Mouse (Mus musculus): Measurements from ENCODE around the gene Fn3krp. TPM values are rescaled to one million over a fixed set of nuclear protein-coding genes. Genes with fewer than 3 reads are reported as not detected.

Gene Fn3krp
- polyA plus RNA-seq (2012; rRNA removed), result 12.1 and 15.4 TPM in 2 replicates

DNA sequence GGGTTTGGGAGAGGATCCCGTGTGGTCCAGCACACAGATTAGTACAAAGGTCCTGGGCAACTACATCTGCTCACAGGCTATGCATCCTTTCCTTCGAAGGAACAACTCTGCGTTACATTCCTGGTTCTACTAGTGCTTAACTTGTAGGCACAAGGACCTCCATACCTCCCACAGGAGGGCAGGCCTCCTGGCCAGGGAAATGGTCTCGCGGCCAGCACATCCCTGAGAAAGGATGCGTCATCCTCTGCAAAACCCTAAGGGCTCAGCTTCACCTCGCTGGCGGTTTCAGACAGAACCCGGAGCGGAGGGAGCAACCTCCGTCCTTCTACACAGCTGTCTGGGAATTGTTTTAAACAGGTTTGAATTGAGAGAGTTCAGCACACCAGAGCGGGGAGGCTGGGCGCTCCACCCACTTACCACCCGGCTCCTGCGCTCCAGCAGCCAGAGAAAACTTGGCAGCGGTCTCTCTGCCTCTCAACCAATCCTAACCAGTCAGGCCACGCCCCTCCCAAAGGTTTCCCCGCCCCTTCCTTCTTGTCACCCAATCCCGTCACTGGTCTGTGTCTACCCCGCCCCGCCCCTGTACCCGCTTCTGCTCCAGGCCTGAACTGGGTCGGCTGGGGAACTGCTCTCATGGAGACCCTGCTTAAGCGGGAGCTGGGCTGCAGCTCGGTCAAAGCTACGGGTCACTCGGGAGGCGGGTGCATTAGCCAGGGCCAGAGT lies at the start of gene Fn3krp:
TSS of gene Fn3krp (plus strand) at position 572 of the 723 bp plus-strand sequence.
- TF ChIP-seq POLR2A (IDR thresholded peaks at IDR 0.05; ENCODE audit: borderline replicate concordance, extremely low read depth, insufficient read depth, insufficient read length, poor library complexity, severe bottlenecking) (peak; percentile 42; the same call in 1 of the 2 replicates), CTCF (IDR thresholded peaks at IDR 0.05; ENCODE audit: borderline replicate concordance, extremely low read depth, insufficient read depth, insufficient read length) (no peak)
- peak; percentile 99 for DNase-seq (ENCODE audit: low read depth)

DNA sequence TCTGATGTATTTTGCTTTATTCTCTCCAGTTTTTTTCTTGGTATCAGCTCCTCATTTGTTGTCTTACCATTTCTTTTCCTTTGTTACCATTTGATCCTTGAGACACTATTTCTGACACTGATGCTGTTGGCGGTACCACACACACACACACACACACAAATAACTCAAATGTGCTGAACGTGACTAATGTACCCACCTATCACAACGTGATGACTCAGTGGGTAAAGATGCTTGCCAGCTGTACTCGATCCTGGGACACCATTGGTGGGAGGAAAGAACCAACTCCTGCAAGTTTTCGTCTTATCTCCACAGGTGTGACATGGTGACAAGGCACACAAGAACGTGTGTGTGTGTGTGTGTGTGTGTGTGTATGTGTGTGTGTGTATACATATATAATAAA lies 47.9 kb upstream of the Fn3krp start:
- TF ChIP-seq POLR2A (IDR thresholded peaks at IDR 0.05; ENCODE audit: borderline replicate concordance, extremely low read depth, insufficient read depth, insufficient read length, poor library complexity, severe bottlenecking) (no peak), CTCF (IDR thresholded peaks at IDR 0.05; ENCODE audit: borderline replicate concordance, extremely low read depth, insufficient read depth, insufficient read length) (no peak)
- DNase-seq (ENCODE audit: low read depth), result no peak

DNA sequence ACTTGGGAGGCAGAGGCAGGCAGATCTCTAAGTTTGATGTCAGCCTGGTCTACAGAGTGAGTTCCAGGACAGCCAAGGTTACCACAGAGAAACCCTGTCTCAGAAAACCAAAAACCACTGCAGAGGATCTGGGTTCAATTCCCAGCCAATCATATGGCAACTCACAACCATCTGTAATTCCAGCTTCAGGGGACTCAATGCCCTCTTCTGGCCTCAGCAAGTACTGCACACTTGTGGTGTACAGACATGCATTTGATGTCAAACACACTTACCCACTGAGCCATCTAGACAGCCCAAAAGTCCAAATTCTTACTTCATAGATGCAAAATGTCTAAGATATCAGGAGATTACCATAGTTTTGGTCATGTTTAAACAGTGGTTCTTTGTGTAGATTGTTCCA lies 42.6 kb upstream of the Fn3krp start:
- DNase-seq (ENCODE audit: low read depth), result no peak
- no peak for TF ChIP-seq POLR2A (IDR thresholded peaks at IDR 0.05; ENCODE audit: borderline replicate concordance, extremely low read depth, insufficient read depth, insufficient read length, poor library complexity, severe bottlenecking)
- TF ChIP-seq CTCF (IDR thresholded peaks at IDR 0.05; ENCODE audit: borderline replicate concordance, extremely low read depth, insufficient read depth, insufficient read length), result peak; percentile 22; the same call in 1 of the 2 replicates

DNA sequence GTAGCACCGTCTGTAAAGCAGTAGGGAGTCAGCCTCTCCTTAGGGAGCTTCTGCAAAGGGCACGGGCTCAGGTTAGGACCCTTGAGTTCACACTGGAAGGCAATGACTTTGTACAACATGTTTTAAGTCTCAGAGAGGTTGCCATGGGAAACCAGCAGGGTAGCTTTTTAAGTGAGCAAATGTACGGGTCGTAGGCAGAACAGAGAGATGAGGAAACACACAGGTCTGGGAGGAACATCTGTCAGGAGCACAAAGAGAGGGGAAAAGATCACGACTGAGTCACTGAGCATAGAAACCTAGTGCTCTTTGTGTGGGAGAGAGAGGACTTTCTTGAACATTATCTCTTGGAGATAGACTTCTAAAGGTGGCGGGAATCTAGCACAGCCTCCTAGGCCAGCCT lies 40.9 kb upstream of the Fn3krp start:
- peak; percentile 39 for DNase-seq (ENCODE audit: low read depth)
- TF ChIP-seq CTCF (IDR thresholded peaks at IDR 0.05; ENCODE audit: borderline replicate concordance, extremely low read depth, insufficient read depth, insufficient read length) (no peak), POLR2A (IDR thresholded peaks at IDR 0.05; ENCODE audit: borderline replicate concordance, extremely low read depth, insufficient read depth, insufficient read length, poor library complexity, severe bottlenecking) (no peak)

DNA sequence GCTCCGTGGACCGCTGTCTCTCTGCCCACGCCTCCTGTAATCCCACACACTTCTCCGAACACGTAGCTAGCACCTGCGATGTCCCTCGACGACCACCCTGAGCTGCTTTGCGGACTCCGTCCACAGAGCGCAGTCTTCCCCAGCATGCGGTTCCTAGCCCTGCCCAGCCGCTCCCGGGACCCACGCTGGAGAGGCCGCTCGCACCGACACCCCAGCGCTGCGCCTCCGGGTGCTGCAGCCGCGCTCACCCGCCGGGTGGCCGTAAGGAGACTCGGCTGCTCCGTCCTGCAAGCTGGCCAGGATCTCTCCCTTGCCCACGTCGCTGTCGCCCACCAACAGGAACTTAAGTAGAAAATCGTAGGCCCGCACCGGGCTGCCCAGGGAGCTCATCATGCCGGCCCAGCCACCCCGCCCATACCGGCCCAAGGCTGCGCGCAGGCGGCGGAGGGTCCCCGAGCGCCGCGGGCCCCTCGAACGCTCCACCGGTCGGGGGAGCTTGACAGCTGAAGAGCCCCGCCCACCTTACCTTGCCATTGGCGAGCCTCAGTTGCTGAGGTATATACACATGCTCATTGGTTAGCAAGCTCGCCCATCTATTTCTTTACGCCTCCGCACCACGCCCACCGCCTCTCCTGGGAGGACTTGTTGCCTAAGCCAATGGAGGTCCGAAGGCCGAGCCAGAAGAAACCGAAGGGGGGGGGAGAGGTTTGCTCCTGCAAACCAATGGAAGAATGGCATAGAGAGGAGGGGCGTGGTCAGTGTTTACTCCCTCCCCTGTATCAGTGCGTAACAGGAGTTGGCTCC lies 33.2 kb upstream of the Fn3krp start, which contains the start of gene Rab40b:
TSS of gene Rab40b (minus strand) at position 502 of the 804 bp plus-strand sequence.
- peak; percentile 99 for DNase-seq (ENCODE audit: low read depth)
- TF ChIP-seq POLR2A (IDR thresholded peaks at IDR 0.05; ENCODE audit: borderline replicate concordance, extremely low read depth, insufficient read depth, insufficient read length, poor library complexity, severe bottlenecking) (0 out of 2 replicates have a peak, but pooled peaks have one; percentile 33), CTCF (IDR thresholded peaks at IDR 0.05; ENCODE audit: borderline replicate concordance, extremely low read depth, insufficient read depth, insufficient read length) (no peak)

DNA sequence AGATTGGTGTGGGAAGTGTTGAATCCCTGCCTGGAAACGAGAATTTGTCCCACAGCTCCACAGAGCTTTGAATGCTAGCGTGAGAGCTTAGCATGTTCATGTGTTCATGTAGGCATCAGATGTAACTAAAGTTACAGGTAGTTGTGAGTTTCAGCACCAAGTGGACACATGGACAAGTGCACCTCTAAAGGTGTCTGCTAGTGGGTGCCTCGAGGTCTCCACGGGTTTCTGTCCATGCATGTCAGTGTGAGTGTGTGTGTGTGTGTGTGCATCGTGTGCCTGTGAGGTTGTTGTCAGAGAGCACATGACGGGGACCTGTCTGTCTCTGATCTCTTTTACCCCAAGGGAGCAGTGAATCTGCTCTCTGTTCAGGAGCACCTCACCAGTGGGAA lies 32.7 kb upstream of the Fn3krp start:
- DNase-seq (ENCODE audit: low read depth), result no peak
- TF ChIP-seq CTCF (IDR thresholded peaks at IDR 0.05; ENCODE audit: borderline replicate concordance, extremely low read depth, insufficient read depth, insufficient read length), result peak; percentile 4; the same call in 1 of the 2 replicates
- TF ChIP-seq POLR2A (IDR thresholded peaks at IDR 0.05; ENCODE audit: borderline replicate concordance, extremely low read depth, insufficient read depth, insufficient read length, poor library complexity, severe bottlenecking), result no peak

DNA sequence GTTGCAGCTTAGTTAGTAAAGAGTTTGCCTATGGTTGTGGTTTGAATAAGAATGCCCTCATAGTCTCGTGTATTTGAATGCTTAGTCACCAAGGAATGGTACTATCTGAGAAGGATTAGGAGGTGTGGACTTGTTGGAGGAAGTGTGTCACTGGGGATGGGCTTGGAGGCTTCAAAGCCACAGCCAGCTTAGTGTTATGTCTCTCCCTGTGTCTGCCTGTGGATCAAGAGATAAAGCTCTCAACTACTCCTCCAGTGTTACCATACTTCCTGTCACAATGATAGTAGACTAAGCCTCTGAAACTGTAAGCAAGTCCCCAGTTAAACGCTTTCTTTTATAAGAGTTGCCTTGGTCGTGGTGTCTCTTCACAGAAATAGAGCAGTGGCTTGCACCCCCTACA lies 30.4 kb upstream of the Fn3krp start:
- DNase-seq (ENCODE audit: low read depth), result no peak
- TF ChIP-seq POLR2A (IDR thresholded peaks at IDR 0.05; ENCODE audit: borderline replicate concordance, extremely low read depth, insufficient read depth, insufficient read length, poor library complexity, severe bottlenecking), result no peak

DNA sequence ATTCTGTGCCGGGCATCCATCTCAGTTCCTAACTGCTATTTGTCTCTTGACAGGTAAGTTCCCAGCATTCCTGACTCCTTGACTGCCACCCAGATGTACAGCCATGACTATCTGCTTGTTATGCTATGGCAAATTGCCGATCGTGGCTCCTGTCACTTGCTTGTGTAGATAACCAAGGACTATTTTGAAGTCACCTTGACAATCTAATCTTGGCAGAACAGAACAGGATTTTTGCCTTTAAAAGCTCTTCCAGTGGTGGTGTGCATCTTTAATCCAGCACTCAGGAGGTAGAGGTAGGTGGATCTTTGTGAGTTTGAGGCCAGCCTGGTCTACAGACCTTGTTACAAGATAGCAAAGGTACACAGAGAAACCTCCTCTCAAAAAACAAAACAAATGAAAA lies 28.8 kb upstream of the Fn3krp start:
- TF ChIP-seq POLR2A (IDR thresholded peaks at IDR 0.05; ENCODE audit: borderline replicate concordance, extremely low read depth, insufficient read depth, insufficient read length, poor library complexity, severe bottlenecking) (no peak), CTCF (IDR thresholded peaks at IDR 0.05; ENCODE audit: borderline replicate concordance, extremely low read depth, insufficient read depth, insufficient read length) (no peak)
- no peak for DNase-seq (ENCODE audit: low read depth)

DNA sequence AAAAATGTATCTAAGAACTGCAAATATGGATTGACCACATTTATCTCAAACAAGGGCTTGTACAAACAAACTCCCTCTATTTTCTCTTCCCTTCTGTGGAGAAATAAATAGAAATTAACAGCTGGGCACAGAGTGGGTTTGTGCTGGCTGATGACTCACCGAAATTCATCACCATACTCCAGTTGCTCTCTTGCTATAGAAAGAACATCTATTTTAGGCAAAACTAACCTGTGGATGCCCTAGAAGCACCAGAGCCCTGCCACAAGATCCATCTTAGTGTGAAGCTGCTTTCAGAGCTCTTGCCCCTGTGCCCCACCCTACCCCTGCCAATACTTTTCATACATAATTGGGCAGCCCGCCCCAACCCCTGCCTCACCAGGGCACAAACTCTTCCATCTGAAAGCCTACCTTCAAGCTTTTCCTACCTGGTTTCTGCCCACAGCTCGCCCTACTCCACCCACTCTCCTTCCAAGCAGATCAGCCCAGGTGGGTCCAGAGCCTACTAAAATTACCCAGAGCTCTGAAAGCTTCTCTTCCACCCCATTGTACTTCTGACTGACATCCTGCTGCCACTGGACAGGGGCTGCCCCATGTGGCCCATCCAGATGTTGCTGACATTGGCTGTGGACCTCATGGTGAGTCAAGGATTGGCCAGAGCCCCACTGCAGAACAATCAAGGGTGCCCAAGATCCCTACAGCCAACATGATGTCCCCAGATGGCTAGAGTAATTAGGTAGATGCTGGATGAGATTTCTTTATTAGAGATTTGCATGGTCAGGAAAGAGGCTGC lies 13.6 kb upstream of the Fn3krp start:
- TF ChIP-seq POLR2A (IDR thresholded peaks at IDR 0.05; ENCODE audit: borderline replicate concordance, extremely low read depth, insufficient read depth, insufficient read length, poor library complexity, severe bottlenecking), result no peak
- no peak for TF ChIP-seq CTCF (IDR thresholded peaks at IDR 0.05; ENCODE audit: borderline replicate concordance, extremely low read depth, insufficient read depth, insufficient read length)
- DNase-seq (ENCODE audit: low read depth), result no peak

DNA sequence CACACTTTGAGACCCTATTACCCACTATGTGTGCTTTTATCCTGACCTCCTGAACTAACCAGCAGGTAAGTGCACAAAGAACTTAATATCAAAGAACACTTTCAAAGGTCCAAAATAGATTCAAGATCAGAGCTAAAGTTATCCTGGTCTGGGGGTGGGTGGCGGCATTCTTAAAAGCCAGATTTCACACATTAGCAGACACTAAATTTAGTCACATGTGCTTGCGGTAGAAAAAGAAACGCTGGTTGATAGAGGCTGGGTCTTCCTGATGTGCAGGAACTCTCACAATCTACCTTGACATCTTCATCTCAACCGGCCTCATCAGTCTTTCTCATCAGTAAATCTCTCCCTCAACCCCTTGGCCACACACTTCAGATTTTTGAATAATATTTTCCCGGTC lies 6.4 kb upstream of the Fn3krp start:
- DNase-seq (ENCODE audit: low read depth), result no peak
- TF ChIP-seq CTCF (IDR thresholded peaks at IDR 0.05; ENCODE audit: borderline replicate concordance, extremely low read depth, insufficient read depth, insufficient read length) (no peak), POLR2A (IDR thresholded peaks at IDR 0.05; ENCODE audit: borderline replicate concordance, extremely low read depth, insufficient read depth, insufficient read length, poor library complexity, severe bottlenecking) (no peak)

DNA sequence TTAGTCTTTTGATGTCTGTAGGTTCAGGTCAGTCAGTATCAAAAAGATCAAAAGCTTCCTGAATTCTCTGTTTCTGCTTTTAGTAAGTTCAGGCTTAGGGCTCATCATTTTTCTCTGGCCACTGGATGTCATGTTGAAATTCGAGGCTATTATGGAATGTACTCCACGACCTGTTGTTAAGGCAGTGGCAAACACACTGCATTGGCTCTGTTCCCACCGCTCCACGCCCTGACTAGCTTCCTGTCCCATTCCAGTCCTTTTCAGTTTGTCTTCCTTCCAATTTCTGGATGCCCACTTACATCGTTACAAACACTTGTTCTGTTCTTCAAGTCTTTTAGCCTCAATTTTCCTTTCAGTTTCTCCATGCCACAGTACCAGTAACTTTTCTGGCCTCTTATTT lies 5.8 kb upstream of the Fn3krp start:
- no peak for TF ChIP-seq POLR2A (IDR thresholded peaks at IDR 0.05; ENCODE audit: borderline replicate concordance, extremely low read depth, insufficient read depth, insufficient read length, poor library complexity, severe bottlenecking)
- TF ChIP-seq CTCF (IDR thresholded peaks at IDR 0.05; ENCODE audit: borderline replicate concordance, extremely low read depth, insufficient read depth, insufficient read length), result no peak
- no peak for DNase-seq (ENCODE audit: low read depth)

Data from brain, embryonic 14.5 days (tissue).